Mouse (Mus musculus) ZHBTc4 (cell line): ENCODE measurements around the gene Vegfb.

Source experiments
- DNase-seq: peaks from one replicate; pipeline ENCODE4 v3.0.0-alpha.2; 2011; ENCODE audit warnings: low read depth, low spot score

The Vegfb gene

DNA sequence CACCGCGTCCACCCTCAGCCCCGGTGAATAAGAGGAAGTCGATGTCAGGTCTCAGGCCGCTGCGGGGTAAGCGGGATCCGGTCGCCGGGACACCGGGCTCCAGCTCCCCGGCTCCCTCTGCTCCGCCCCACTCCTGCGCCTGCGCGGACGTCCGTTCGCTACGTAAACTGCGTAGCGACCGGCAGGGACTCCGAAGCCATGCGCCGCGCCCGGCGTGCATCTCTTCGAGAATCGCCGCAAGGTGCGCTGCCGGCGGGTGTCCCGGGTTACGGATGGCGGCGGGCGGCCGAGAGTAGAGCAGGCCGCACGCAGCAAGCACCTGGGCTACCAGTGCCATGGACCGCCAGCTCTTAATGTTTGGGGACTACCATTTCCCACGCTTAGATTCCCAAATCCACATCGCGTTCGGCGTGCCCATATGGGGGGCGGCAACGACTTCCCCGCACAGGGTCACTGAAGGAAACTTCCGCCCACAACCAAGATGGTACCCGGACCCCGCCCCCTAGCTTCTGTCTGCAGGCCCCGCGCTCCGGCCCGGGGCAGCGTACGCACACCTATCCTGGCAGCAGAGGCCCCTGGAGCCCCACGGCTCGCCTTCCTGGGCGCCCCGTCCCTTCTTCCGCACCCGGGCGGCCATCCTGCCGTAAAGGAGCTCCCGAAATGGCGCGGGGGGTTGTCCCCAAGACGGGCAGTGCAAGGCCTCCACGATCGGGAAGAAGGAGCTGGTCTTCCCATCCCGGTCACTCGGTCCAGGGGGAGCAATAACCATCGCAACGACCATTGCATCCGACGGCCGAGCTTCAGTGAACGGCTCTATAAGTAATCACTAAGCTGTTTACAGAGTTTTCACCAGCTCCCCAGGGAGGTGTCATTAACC lies 45.8 kb downstream of the Vegfb start, which contains the start of gene Bad:
Bad (plus strand) TSS at position 490 of the 877 bp plus-strand sequence.
- peak; percentile 96 for DNase-seq

DNA sequence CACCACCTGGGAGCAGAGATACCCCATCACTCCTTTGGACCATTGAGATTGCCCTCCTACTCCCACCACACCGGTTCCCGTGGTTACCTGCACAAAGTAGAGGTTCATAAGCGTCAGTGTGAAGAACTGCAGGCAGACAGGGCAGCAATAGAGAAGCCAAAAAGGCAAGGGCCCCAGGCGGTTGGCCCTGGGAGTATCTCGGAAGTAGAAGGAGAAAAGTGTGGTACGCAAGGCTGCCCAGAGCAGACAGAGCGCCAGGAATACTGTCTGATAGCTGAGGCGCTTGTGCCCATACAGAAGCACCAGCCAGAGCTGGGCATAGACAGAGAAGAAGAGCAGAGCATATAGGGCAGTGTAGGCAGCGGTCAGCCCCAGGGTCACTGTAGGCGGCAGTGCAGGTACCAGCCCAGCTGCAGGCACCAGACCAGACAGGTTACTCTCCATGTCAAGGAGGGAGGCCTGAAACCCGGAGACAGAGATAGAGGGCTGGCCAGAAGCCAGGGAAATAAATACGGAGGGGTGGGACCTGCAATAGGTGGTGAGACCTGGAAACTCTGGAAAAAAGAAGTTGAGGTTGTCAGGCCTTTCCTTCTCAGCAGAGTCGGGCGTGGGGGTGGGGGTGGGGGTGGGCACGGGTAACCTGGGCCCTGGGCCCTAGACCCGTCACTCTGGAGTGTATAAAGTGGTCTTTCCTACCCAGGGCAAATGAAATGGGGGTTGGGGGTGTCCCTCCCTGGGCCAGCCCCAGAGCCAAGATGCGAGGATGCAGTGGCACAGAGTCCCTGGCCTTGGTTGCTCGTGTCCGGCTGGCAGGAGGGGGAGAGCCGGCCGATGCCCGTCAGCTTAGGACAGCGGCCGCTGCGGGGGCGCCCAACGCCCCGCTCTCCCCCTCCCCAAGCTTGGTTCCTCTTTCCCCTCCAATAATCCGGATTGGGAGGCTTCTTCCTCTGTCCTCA lies 46.8 kb downstream of the Vegfb start:
- no peak for DNase-seq

DNA sequence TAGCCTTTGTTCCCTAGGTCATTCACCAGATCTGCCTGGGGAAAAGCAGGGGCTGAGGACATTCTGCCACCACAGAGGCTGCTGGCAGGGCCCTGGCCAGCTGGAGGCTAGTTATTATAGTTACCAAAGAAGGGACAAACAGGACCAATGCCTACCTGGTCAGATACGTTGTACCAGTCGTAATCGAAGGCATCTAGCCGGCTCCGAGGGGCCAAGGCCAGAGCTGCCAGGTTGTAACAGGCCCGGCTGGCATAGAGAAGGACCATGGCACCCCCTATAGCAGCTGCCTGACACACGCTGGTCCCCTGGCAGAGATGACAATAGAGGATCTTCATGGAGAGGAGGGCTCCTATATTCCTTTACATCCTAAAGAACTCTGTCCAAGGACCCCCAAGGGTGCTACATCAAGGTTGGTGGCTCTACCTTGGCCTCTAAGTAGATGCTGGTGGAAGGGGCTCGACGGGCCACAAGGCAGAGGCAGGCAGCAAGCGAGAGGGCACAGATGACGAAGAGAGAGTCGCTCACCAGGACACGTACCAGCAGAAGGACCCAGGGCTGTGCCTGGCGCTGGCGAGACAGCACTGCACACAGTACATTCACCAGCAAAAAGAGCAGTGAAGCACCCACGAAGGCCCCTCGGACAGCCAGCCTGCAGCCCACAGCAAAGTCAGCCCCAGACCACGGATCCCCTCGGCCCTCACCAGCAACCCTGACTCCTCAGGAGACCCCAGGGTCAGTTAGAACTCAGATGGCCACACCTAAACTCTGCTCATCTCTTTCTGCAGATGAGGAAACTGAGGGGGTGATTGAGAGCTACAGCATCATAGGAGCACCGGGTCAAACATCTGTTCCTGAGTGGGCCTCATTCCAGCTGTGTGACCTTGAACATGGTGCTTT lies 48.1 kb downstream of the Vegfb start:
- no peak for DNase-seq

DNA sequence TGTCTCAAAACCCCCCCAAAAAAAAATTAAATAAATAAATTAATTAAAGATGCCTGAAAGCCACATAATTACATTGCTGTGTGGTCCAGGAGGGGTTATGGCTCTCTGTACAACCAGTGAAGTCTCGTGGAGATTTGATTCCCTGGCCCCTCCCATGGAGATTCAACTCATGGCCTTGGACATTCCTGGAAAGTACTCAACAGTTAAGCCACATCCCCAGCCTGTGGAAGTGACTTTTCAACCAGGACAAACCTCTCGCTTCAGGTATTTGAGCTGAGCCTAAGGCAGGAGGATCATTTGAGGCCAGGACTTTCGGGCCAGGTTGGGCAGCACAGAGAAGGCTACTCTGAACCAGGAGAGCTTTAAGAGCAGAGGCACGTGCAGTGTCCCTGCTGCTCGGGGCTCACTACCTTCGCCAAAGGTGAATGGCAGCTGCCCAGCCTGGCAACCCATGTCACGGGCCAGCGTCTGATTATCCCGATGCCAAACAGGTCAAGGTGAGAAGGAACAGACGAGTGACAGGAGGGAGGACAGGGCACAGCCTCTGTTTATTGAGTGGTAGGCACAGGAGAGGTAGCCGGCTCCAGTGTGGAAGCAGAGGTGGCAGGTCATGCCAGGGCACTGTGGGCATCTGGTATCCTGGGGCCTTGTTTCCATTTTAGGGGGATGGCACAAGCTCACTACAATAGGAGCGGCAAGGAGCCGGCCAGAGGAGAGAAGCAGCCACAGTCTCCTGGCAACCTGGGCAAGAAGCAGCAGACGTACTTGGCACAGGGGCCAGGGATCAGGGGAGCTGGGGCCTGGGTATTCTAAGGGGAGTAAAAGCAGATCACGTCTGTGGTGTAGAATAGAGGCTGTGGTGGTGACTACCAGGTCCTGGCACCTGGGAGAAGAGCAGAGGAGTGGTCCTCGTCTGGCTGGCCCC lies 49.6 kb downstream of the Vegfb start:
- no peak for DNase-seq

DNA sequence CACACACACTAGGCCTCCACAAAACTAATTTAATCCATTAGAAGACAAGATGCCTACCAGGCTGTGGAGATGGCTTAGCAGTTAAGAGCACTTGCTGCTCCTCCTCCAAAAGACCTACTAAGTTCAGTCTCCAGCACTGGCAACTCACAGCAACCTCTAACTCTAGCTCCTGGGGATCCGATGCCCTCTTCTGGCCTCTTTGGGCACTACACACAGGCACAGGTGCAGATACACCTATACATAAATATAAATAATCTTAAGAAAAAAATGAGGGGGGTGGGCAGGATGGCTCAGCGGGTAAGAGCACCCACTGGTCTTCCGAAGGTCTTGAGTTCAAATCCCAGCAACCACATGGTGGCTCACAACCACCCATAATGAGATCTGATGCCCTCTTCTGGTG lies 51.2 kb downstream of the Vegfb start:
- peak; percentile 75 for DNase-seq

DNA sequence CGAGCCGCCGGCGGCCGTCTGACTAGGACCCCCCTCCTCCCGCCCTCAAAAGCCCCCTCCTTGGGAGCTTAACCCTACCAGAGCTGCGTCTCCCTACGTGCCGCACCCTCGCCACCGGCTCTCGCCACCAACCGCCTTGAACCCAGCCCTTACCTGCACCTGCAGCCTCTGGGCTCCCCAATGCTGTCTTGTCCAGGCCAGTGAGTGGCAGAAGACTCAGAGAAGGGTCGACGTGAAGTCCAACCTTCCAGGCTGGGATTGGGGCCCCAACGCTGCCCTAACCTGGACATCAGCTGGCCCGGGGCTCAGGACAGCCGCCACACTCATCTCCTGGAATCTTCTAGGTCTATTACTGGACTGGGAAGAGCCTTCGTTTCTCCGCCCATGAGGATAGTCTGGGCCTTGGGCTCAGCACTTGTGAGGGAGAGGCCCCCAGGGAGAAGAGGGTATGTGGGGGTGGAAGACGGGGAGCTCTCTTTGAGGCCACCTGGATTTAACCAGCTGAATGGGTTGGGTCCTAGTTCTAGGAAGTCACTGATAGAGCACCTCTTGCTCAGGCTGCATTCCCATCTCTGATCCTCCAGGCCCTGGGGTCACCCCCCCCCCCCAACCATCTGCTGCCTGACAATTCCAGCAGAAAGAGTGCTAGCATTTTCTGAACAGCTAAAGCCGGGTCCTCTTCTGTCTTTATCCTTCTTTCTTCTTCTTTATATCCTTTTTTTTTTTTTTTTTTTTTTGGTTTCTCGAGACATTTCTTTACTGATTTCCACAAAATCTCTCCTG lies 53.1 kb downstream of the Vegfb start, which contains the start of gene Kcnk4:
Kcnk4 (minus strand) TSS at position 321 of the 783 bp plus-strand sequence.
- DNase-seq: no peak

DNA sequence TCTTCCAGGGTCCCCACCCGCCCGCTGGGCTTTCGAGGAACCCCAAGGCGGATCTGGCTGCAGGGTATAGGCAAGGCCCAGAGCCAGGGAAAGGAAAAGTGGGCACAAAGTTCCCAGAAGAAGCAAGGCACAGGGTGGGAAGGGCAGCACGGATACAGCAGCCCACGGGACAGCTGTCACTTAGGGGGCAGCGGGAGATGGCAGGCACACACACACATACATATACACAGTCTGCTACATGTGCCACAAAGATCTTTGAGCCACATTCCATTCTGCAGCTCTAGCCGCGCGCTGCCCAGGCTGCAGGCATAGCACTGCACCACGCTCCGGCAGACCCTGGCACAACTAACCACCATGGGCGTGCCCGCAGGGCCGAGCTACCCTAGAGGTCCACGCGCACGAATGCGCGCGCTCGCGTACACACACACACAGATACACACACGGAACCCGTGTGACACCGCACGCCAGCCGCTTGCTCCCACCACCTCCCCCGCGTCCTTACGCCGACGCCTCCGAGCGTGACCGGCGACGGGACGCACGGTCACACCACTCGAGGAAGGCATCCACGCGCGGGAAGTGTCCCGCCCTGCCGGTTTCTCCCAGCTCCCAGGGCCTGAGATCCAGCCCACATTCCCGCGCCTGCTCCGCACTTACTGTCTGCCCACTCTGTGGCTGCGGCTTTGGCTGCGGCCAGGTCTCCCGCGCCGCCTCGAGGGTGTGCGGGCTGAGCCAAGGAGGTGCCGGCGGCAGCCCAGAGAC lies 53.8 kb downstream of the Vegfb start:
- peak; percentile 51 for DNase-seq

DNA sequence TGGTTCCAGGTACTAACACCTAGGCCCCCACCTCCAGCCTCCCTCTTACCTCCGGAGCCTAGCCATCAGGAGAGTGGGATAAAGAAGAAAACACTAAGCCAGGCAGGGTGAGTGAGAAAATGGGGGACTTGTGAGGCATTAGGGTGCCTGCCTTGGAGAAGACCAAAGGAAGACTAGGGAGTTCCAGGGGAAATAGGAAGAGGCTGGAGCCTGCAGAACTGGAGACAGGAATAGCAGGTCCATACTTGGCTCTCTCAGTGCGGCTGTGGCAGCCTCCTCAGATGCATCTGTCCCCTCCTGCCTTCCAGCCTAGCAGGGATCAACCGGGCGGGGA lies 54.4 kb downstream of the Vegfb start:
- no peak for DNase-seq
